Comparison of ENCODE assay signal across 8 mouse cellular contexts in genomic region chr12:116077074-116077854, GRCm38 (mm10). TPM values are rescaled to one million over a fixed set of nuclear protein-coding genes. Genes with fewer than 3 reads are reported as not detected.
DNase-seq lines count a peak whose midpoint lies in the region; ATAC-seq and TF ChIP-seq lines count a peak whose summit lies in the region.

Gene Vipr2, plus strand, starts transcription at chr12:116077726.

- H3K9ac ChIP-seq in heart, adult 2 months (ENCODE audit: low read depth, low read length), result peak within 1 kb of the TSS; percentile 69

- ATAC-seq in erythroid progenitor cell, adult 5-6 weeks (replicated peaks; ENCODE audit: low FRiP score, poor library complexity, severe bottlenecking), result no peak

- 7% methylated on average over 32 of the region's 33 CpGs for WGBS in heart, adult 2 months

- TF ChIP-seq POLR2A in heart, adult 2 months (IDR thresholded peaks at IDR 0.05; ENCODE audit: insufficient read depth, low read depth, low read length), result no peak

- peak within 1 kb of the TSS; percentile 60 for H3K4me3 ChIP-seq in heart, adult 2 months

- H3K36me3 ChIP-seq in heart, adult 2 months (ENCODE audit: control insufficient read depth, insufficient read depth, low read length), result no peaks in the 10 kb centered on the region

- no peaks in the 10 kb centered on the region for H3K79me2 ChIP-seq in heart, adult 2 months (replicated peaks; ENCODE audit: control insufficient read depth, insufficient read depth, low read length)

- intact Hi-C loops in heart, adult 2 months (cut with DNase I), result no loop called here

- no peak for TF ChIP-seq CTCF in heart, adult 2 months (IDR thresholded peaks at IDR 0.05)

- H3K4me1 ChIP-seq in heart, adult 2 months (ENCODE audit: control insufficient read depth, insufficient read depth, low read length), result peaks cover 1% of the 10 kb centered on the region; the same call in 1 of the 2 replicates

- peak; percentile 37 for DNase-seq in CD4-positive helper T cell, adult 2 months (ENCODE audit: low read depth, low spot score)
- peak; percentile 34 to 71 for DNase-seq in adrenal gland, adult (ENCODE audit: inconsistent age in 2 of 2, low spot score in 1 of 2)
- DNase-seq in embryo, embryonic 10 days (ENCODE audit: low spot score), result peak; percentile 77
- peak; percentile 60 to 76 for DNase-seq in heart, adult 2 months
- DNase-seq in kidney, adult 9 months, result peak; percentile 3
- DNase-seq in lung, postnatal 14 days, result peak; percentile 70
- DNase-seq in ovary, postnatal 14 days (ENCODE audit: low spot score), result peak; percentile 46

- peaks cover 5% of the 10 kb centered on the region; the same call in 1 of the 2 replicates for H3K27me3 ChIP-seq in heart, adult 2 months (ENCODE audit: control insufficient read depth, insufficient read depth, low read length)

- no peak within 1 kb of the TSS for H3K27ac ChIP-seq in heart, adult 2 months

- TF ChIP-seq EP300 in heart, adult 2 months (IDR thresholded peaks at IDR 0.05; ENCODE audit: insufficient read depth, low read depth, low read length), result no peak

RNA-seq across cellular contexts. Expression of gene Vipr2, which starts in this region (rescaled TPM):
- total RNA-seq in heart, adult 2 months (2021), result 1 to 10 TPM in 1 of 2 experiments, under 1 TPM in 1; 0.99 to 2.7 TPM
- polyA plus RNA-seq in heart, adult 2 months (2012; rRNA removed), result 1.2 and 1.8 TPM in 2 replicates
- total RNA-seq in erythroid progenitor cell, adult 5-6 weeks (2015; ENCODE audit: low replicate concordance), result not detected in 2 replicates
- total RNA-seq in erythroid progenitor cell, adult 5-6 weeks (2017; ENCODE audit: low replicate concordance), result not detected in 2 replicates

Comparison
In these comparisons a context has a peak if more than half of its experiments do, and no peak if none do; other contexts are left out.
1. DNase-seq: peak in every context shown above with its lines; median percentile 77 in embryo, embryonic 10 days; 70 in lung, postnatal 14 days; 68 in heart, adult 2 months; 52 in adrenal gland, adult; 46 in ovary, postnatal 14 days; 37 in CD4-positive helper T cell, adult 2 months; 3 in kidney, adult 9 months.